Mouse (Mus musculus) liver, embryonic 14 days (tissue): ENCODE results near the gene Vmn2r45. TPM values are rescaled to one million over a fixed set of nuclear protein-coding genes. Genes with fewer than 3 reads are reported as not detected.

ENCODE experiments used
- polyA plus RNA-seq: library from polyadenylated mRNA; depleted of rRNA; stranded (reverse); fragments of >200 nt; gene quantifications from 2 replicates; pipeline ENCODE4 v1.2.3, GENCODE M21; 2012; rRNA removed

Vmn2r45 gene
- polyA plus RNA-seq: not detected in 2 replicates

GRCm38 (mm10) chr7:8488975-8489374 lies at the start of gene Vmn2r45:
Gene Vmn2r45 (minus strand): TSS chr7:8489075.

Other genes starting within 250 kb of the Vmn2r45 start
- not detected in 2 replicates for gene Vmn2r43, start 228.5 kb downstream of the Vmn2r45 start, polyA plus RNA-seq
- gene Vmn2r44, start 105.7 kb downstream of the Vmn2r45 start, polyA plus RNA-seq: not detected in 2 replicates